Mouse (Mus musculus) hindbrain, embryonic 13.5 days (tissue): ENCODE data around the gene Magea2. TPM values are rescaled to one million over a fixed set of nuclear protein-coding genes. Genes with fewer than 3 reads are reported as not detected.
"Not testable (repeated sequence)": the region's sequence is repeated elsewhere in the genome, so short reads cannot be mapped to it uniquely, and the experiment has no call there.

Source experiments
- ATAC-seq: fragments of 200-750 bp; cut with Nextera tagmentation; 2 replicates; pipeline ENCODE4 v1.8.0; 2017; ENCODE audit warnings: moderate TSS enrichment; ENCODE audit not compliant: low FRiP score
- H3K27ac ChIP-seq: fragments of 300-500 bp; sonication (generic); 2 replicates; pipeline ENCODE4 v1.5.1; 2015; ENCODE audit warnings: inconsistent platforms, mild to moderate bottlenecking, moderate library complexity
- H3K27me3 ChIP-seq: fragments of 300-500 bp; sonication (generic); 2 replicates; pipeline ENCODE4 v1.6.1; 2015; ENCODE audit warnings: mild to moderate bottlenecking, inconsistent platforms
- H3K36me3 ChIP-seq: fragments of 300-500 bp; sonication (generic); 2 replicates; pipeline ENCODE4 v1.6.1; 2015; ENCODE audit warnings: mild to moderate bottlenecking, inconsistent platforms
- H3K4me1 ChIP-seq: fragments of 300-500 bp; sonication (generic); replicated peaks from 2 replicates; pipeline ENCODE4 v1.6.1; 2015; ENCODE audit warnings: inconsistent platforms
- H3K4me2 ChIP-seq: fragments of 300-500 bp; sonication (generic); 2 replicates; pipeline ENCODE4 v1.6.1; 2015; ENCODE audit warnings: inconsistent platforms, mild to moderate bottlenecking, moderate library complexity
- H3K4me3 ChIP-seq: fragments of 300-500 bp; sonication (generic); 2 replicates; pipeline ENCODE4 v1.5.1; 2015; ENCODE audit warnings: mild to moderate bottlenecking, inconsistent platforms
- H3K9ac ChIP-seq: fragments of 300-500 bp; sonication (generic); 2 replicates; pipeline ENCODE4 v1.6.1; 2015; ENCODE audit warnings: mild to moderate bottlenecking, inconsistent platforms
- H3K9me3 ChIP-seq: fragments of 300-500 bp; sonication (generic); 2 replicates; pipeline ENCODE4 v1.6.1; 2016; ENCODE audit warnings: inconsistent platforms
- WGBS: fragments of 180-500 bp; shearing (Covaris S2); methylation state at CpG from one replicate; pipeline ENCODE4 v1.1.7; 2015; 5-methylcytosine and 5-hydroxymethylcytosine counted together
- polyA plus RNA-seq: library from polyadenylated mRNA; unstranded; fragments of >200 nt; fragmentation: Nextera tagmentation; extraction: Ambion mirVana; gene quantifications from 2 replicates; pipeline ENCODE4 v1.2.1, GENCODE M21; 2015

The Magea2 gene
- not detected in 2 replicates for polyA plus RNA-seq

- ATAC-seq, H3K27me3 ChIP-seq, H3K27ac ChIP-seq, H3K9me3 ChIP-seq, H3K4me2 ChIP-seq, H3K4me1 ChIP-seq, H3K9ac ChIP-seq, H3K4me3 ChIP-seq, H3K36me3 ChIP-seq: not testable (repeated sequence)
- WGBS = 89% methylated on average over 3 of the region's 4 CpGs
Observed at GRCm38 (mm10) chrX:155093566-155093965, at the start of gene Magea2. Gene Magea2, minus strand, starts transcription at chrX:155093666.

- not testable (repeated sequence) for H3K4me1 ChIP-seq, H3K27me3 ChIP-seq, H3K9me3 ChIP-seq, ATAC-seq, H3K4me3 ChIP-seq, H3K36me3 ChIP-seq, H3K27ac ChIP-seq, H3K4me2 ChIP-seq, H3K9ac ChIP-seq
- WGBS = 91% methylated on average over 3 of the region's 3 CpGs
Observed at GRCm38 (mm10) chrX:155128312-155128711, 34.8 kb upstream of the Magea2 start, which contains the start of gene Cldn34b2. Gene Cldn34b2, minus strand, starts transcription at chrX:155128412.

- H3K4me3 ChIP-seq = no peak overlapping the region
- no peak overlapping the region for H3K27ac ChIP-seq
- H3K9ac ChIP-seq = no peak overlapping the region
- H3K4me1 ChIP-seq = no peaks in the 10 kb centered on the region
- no peak overlapping the region for H3K4me2 ChIP-seq
- H3K27me3 ChIP-seq = no peaks in the 10 kb centered on the region
- ATAC-seq = no peak
- H3K36me3 ChIP-seq = no peaks in the 10 kb centered on the region
- H3K9me3 ChIP-seq = no peaks in the 10 kb centered on the region
Observed at GRCm38 (mm10) chrX:155098024-155098423, 4.6 kb upstream of the Magea2 start.

GRCm38 (mm10) chrX:155089693-155090092, 3.8 kb downstream of the Magea2 start, which contains the start of gene Magea1:
Gene Magea1, minus strand, starts transcription at chrX:155089793.
- H3K27me3 ChIP-seq, H3K9ac ChIP-seq, H3K36me3 ChIP-seq, H3K9me3 ChIP-seq, H3K4me2 ChIP-seq, H3K4me3 ChIP-seq, ATAC-seq, H3K4me1 ChIP-seq, H3K27ac ChIP-seq: not testable (repeated sequence)
- WGBS = 100% methylated on average over 1 of the region's 2 CpGs

- H3K4me1 ChIP-seq, H3K9ac ChIP-seq, ATAC-seq: not testable (repeated sequence)
Observed at GRCm38 (mm10) chrX:155063045-155063444, 30.4 kb downstream of the Magea2 start, which contains the start of gene Magea5. Gene Magea5, minus strand, starts transcription at chrX:155063145.

GRCm38 (mm10) chrX:154995750-154996149, 97.7 kb downstream of the Magea2 start, which contains the start of gene Magea8:
Gene Magea8, minus strand, starts transcription at chrX:154995850.
- not testable (repeated sequence) for H3K36me3 ChIP-seq, H3K4me2 ChIP-seq, ATAC-seq, H3K27ac ChIP-seq, H3K27me3 ChIP-seq, H3K9me3 ChIP-seq, H3K9ac ChIP-seq, H3K4me1 ChIP-seq, H3K4me3 ChIP-seq
- 88% methylated on average over 11 of the region's 11 CpGs for WGBS

More at GRCm38 (mm10) chrX:155063045-155063444, 30.4 kb downstream of the Magea2 start, which contains the start of gene Magea5:
- 87% methylated on average over 15 of the region's 16 CpGs for WGBS
- not testable (repeated sequence) for H3K9me3 ChIP-seq, H3K27me3 ChIP-seq, H3K4me3 ChIP-seq, H3K36me3 ChIP-seq, H3K27ac ChIP-seq, H3K4me2 ChIP-seq

Other genes starting within 250 kb of the Magea2 start
- not detected in 2 replicates for gene Cldn34b1, start 203.4 kb downstream of the Magea2 start, polyA plus RNA-seq
- gene Magea6, start 157.7 kb downstream of the Magea2 start, polyA plus RNA-seq = not detected in 2 replicates
- not detected in 2 replicates for gene Magea3, start 144.2 kb downstream of the Magea2 start, polyA plus RNA-seq
- not detected in 2 replicates for gene Magea8, start 97.8 kb downstream of the Magea2 start, polyA plus RNA-seq
- not detected in 2 replicates for gene Magea5, start 30.5 kb downstream of the Magea2 start, polyA plus RNA-seq
- not detected in 2 replicates for gene Magea1, start 3.9 kb downstream of the Magea2 start, polyA plus RNA-seq
- not detected in 2 replicates for gene Cldn34b2, start 34.7 kb upstream of the Magea2 start, polyA plus RNA-seq
- gene Sat1, start 122.8 kb upstream of the Magea2 start, polyA plus RNA-seq = 74.9 and 80.9 TPM in 2 replicates
- 41.8 and 44.3 TPM in 2 replicates for gene Acot9, start 168.8 kb upstream of the Magea2 start, polyA plus RNA-seq
- 134 and 138 TPM in 2 replicates for gene Prdx4, start 247.1 kb upstream of the Magea2 start, polyA plus RNA-seq